Mouse (Mus musculus): ENCODE data around the gene Lamc1.
"Not testable (repeated sequence)": the region's sequence is repeated elsewhere in the genome, so short reads cannot be mapped to it uniquely, and the experiment has no call there.

The Lamc1 gene

DNA sequence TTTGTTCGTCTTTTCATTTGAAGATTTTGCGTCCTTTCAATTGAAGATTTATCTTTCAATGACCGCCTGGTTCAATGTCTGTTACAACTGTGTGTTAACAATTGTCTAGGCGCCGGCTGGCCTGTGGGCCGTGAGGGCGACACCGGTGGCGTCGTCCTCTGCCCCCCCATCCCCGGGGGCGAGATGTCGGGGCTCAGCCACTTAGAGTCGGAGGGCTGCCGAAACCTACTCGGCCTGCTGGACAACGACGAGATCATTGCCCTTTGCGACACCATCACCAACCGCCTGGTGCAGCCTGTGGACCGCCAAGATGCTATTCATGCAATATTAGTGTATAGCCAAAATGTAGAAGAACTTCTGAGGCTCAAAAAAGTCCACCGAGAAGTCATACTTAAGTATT, 27.3 kb downstream of the Lamc1 start:
- DNase-seq (ENCODE audit: extremely low read depth, low read depth, low spot score) = not testable (repeated sequence)

DNA sequence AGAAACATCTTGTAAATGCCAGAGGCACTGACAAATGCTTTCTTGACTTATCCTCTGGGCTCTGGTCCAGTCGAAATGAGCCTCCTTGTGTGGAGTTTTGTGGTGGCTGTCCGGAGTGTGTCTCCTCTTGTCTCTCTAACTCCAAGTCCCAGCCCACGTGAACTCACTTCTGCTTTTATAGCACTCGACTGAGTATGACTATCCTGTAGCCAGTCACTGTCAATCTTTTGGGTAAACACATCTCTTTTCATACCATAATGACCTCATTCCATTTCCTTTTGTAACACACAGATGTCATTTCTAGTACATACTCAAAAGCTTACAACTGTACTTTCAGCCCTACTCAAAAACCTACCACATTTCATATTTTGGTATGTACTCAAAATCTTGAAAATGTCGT, 33.1 kb downstream of the Lamc1 start:
- not testable (repeated sequence) for DNase-seq (ENCODE audit: extremely low read depth, low read depth, low spot score)

DNA sequence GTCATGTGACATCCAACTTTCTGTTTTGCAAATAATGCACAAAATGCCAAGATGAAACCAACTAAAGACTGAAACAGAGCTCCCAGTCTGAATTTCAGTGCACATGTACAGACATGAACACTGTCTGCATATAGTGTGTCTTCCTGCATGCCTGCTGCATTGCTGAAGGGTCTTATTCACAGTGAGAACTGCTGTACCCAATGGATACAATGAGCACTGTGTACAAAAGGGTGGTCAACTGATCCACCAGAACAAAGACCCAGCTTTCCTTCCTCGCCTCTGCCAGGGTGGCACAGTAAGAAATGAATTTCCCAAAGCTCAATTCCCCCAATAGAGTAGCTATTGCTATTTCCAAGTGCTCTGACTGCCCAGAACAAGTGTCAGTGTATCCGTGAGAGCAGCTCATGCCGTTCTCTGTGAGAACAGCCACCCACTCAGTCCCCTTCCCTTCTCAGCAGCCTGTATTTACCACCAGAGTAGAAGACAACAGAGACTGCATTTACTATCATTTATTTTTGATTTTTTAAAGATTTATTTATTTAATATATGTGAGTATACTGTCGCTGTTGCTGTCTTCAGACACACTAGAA, 34.7 kb downstream of the Lamc1 start:
- DNase-seq (ENCODE audit: extremely low read depth, low read depth, low spot score) = not testable (repeated sequence)

DNA sequence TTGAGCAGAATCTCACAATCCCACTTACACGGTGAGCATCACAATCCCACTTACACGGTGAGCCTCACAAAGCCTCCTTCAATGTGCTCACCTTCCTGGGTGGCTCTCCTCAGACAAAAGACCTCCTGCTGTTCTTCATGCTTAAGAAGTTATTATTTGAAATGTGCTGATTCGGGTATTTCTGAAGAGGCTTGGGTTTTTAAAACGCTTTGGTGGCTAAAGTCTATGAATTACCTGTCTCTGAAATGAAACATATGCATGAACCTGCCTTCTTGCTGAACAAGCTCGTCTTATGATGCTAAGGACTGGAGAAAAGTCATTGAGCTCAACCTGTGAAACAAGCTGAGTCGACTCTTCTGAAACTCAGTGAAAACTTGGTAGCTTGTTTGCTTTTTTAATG, 36.6 kb downstream of the Lamc1 start:
- no peak for DNase-seq (ENCODE audit: extremely low read depth, low read depth, low spot score)

DNA sequence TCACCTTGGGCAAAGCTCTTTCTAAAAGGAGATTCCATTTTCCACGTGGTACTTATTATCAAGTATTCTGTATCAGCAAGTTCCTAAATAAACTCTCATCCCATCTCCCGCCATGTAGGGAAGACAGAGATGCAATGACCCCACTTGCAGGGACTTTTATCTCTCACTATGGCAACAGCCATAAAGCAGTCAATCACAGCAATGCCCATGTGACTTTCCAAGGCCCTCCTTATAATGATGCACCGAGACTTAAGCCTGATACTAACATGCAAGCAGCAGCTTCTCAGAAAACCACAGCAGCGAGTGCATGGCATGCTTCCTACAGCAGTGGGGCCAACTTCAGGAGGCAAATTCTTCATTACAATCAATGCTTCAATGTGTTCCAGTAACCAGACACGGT, 39.7 kb downstream of the Lamc1 start:
- DNase-seq (ENCODE audit: extremely low read depth, low read depth, low spot score) = no peak

DNA sequence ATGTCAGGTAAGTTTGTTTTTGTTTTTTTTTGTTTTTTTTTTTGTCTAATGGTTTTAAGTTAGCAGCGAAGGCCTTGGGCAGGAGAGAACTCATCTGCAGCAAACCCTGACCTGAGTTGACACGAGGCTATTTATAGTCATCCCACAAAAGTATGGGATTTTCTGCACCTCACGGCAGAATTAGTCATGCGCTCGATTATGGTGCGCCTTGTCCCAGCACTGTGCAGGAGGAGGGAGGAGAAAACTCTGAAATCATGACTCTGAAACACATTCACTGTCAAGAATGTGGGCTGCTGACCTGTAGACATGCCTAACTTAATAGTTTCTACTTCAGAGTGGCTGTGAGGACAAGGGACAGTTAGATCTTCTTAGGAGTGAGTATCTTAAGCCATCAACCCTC, 40.4 kb downstream of the Lamc1 start:
- no peak for DNase-seq (ENCODE audit: extremely low read depth, low read depth, low spot score)

DNA sequence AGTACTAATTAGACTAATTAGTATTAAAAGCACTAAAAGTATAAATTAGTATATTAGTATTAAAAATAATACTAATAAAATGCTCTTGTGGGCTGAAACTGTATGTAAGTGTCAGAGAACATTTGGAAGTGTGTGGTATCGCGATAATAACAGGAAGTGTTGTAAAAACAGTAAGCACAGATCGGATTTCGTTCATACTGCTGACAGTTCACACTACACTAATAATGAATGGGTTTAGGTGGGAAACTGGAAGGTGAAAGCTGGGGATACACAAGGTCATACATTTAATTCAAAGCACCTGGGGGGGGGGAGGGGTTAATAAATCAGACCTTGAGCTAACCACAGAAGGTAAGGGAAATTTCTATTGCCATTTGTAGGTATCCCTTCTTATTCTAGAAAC, 41.2 kb downstream of the Lamc1 start:
- DNase-seq (ENCODE audit: extremely low read depth, low read depth, low spot score) = no peak

DNA sequence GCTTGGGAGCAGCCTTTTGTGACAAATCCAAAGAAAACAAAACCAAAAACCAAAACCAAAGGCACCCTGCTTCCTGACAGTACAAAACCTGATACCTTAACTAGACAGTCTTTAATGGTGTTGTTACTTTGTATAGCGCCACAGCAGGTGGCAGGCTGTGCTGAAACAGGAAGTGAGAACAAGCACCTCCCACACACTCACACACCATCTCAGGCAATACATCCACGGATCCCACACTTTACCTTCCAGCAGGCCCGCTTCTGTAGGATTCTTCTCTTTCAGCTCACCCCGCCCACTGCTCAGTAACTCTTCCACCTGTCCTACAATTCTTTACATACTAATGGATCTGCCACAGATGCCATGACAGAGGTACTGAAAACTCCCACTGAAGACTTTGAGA, 44.6 kb downstream of the Lamc1 start:
- DNase-seq (ENCODE audit: extremely low read depth, low read depth, low spot score) = no peak

DNA sequence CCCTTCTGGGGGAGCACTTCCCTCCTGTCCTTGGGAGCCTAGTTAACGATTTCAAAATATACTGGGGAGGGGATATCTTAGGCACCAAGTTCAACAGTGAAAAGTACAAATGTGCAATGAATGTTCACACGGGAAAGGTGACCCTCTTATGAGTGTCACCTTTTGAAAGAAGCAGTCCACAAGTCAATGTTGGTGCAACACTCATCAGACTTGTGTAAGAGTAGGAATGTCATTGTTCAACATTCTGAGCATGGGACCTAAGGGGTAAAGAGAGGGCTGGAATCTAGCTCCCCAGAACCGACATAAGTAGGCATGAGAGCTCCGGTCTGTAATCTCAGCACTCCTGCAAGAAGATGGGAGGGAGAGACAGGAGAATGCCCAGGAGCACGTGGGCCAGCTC, 45.1 kb downstream of the Lamc1 start:
- no peak for DNase-seq (ENCODE audit: extremely low read depth, low read depth, low spot score)

DNA sequence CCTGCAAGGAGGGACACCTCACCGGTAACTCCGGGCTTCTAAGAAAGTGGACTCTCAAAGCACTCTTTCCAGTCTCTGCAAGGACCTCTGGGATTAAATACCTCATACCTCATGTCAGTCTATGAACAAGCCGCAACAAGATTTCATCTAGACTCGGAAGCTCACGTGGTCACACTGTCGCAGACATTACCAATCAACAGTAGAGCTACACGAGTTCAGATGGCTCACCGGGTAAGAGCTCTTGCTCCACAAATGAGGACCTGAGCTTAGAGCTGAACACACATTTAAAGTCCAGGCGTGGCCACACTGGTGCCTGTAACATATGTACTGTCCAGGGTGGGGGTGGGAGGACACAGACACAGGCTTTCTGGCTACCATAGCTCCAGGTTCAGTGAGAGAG, 46.4 kb downstream of the Lamc1 start:
- peak; percentile 54 for DNase-seq (ENCODE audit: extremely low read depth, low read depth, low spot score)

DNA sequence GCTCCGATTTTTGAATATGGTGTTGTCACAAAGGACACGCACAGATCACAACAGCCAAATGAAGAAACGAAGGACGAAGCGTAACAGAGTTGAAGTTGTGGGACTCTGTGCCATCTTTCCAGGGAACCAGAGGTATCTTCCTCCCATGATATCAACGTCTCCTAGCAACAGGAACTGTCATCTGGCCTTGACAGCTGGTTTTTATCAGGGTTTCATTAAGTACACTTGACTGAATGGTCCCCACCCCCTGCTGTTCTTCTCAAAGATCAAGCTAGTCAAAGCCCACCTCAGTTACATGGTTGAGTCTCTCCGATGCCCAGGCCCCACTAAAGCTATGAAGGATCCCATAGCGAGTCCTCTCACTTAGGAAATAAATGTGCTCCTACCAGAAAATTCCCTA, 47.4 kb downstream of the Lamc1 start:
- DNase-seq (ENCODE audit: extremely low read depth, low read depth, low spot score) = no peak

DNA sequence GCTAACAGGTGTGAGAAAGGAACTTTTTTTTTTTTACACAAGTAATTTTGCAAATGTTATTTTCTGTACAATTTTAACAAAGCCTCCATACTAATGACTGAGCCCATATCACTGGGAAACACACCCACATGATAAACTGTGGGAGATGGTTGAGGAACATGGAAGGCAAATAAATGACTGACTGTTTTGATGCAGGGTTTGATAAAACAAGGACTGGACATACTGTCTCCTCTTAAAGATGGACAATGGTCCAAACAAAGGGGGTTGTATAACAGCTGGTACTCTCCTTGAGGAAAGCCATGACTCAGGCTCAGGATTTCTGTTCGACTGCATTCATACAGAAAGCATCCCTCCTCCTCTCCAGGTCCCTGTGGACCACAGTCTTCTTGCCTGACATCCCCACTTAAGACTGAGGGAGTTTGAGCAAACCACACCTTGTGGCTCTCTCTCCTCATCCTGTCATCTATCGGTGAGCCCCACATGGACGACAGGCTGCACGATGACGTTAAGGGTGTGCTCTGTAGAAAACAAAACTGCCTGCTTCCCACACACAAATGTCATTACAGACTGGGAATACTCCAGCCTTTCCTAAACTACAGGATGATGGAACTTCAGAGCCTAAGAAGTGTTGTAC, 50.1 kb downstream of the Lamc1 start:
- DNase-seq (ENCODE audit: extremely low read depth, low read depth, low spot score) = no peak

DNA sequence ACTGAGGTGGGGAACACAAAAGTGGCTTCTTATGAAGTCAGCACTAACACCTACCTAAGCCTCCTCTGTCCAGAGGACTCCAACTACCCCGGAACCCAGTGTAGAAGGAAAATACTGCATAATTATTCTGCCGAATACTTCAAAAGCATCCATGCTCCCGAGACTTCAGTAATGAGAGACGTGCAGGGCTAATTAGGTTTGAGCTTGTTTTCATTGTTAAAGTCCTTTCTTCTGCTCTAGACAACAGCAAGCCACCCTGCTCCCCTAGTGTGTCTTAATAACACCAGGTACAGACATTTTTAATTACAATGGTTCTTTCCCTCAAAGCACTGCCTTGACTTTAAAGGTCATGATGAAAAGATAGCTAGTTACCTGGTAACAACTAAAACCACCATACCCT, 51.1 kb downstream of the Lamc1 start:
- no peak for DNase-seq (ENCODE audit: extremely low read depth, low read depth, low spot score)

DNA sequence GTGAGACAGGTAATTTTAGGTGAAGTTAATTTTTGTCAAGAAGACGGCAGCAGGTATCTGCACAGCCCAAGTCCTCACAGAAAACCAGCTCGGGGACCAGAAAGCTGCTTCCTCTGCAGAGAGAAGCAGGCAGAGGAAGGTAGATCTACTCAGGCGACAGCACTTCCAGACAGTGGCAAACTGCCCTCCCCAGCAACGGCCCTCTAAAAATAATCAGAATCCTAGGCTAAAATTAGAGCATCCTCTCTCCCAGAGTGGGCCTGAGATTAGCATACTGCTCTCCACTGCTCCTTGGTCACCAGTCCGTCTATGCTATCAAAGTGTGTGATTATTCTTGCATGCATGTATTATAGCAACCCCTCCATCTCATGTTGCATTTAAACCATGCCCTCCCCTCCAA, 52.2 kb downstream of the Lamc1 start:
- DNase-seq (ENCODE audit: extremely low read depth, low read depth, low spot score) = no peak

DNA sequence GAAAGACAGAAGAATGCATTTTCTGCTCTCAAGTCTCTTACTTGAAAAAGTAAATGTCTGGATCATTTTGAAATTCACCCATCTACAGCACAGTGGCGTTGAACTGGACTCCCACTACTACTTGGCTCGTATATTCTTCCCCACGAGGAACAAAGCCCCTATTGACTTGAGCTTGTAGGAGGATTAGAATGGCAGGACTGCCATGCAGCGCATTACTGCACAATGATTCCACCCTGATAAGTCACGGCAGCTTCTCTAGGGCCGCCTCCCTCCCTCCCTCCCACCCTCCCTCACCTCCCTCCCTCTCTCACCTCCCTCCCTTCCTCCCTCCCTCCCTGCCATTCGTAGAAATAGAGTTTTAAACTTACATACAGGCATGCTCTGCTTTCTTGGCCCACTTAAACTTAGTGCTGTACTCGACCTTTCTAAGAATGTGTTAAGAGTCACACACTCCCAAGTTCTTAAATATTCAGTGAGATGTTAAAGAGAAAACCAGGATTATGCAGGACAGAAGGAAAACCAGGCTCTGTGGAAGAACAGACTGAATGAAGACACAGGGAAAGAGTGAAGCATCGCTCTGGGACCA, 54.5 kb downstream of the Lamc1 start:
- no peak for DNase-seq (ENCODE audit: extremely low read depth, low read depth, low spot score)

DNA sequence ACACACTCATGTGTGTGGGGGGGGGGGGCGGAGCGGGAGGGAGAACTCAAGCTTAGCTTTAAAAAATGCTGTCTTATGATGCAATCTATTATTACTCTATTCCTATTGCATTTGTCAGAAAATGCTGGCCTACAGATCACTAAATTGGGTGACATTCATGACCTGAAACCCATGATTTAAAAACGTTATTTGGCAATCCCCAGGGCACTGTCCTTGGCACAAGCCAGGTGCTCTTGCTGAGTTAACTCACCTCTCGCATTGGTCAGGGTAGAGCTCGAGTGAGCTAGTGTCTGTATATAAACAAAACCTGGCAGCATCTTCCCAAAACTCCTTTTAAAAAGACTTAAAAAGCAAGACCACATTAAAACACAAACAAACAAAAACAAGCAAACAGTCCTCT, 57.1 kb downstream of the Lamc1 start:
- DNase-seq (ENCODE audit: extremely low read depth, low read depth, low spot score) = no peak

DNA sequence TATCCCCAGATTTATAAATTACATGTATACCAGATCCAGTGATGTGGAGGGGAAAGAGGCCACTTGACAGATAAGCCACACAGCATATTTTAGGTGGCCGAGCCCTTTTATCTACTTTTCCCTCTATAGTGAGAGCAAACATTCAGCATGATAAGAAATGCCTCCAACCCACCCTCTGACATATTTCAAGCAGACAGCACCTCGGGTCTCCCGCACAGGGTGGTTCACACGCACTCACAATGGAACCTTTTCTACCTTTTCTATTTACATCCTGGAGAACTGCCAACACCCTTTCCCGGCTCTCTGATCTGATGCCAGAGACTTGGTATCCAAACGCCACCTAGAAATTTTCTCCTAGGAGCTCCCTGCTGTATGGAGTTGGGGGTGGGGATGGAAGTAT, 58.0 kb downstream of the Lamc1 start:
- no peak for DNase-seq (ENCODE audit: extremely low read depth, low read depth, low spot score)

DNA sequence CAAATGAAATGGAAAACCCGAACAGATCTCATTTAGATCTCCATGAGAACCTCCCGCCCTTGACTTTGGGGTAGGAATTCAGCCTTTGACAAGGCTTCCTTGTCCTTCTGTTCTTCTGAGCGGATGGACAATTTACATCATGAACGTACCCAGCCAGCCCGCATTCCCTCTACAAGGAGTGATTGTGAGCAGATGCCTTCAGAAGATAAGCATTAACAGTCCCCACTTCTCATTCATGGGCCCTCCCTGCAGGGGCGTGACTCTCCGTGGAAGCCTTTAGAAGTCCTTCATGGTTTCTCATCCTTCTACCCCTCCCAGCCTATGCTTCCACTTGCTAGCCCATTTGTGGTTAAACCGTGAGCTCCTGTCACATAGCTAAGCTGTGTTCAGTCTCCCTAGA, 58.9 kb downstream of the Lamc1 start:
- no peak for DNase-seq (ENCODE audit: extremely low read depth, low read depth, low spot score)

DNA sequence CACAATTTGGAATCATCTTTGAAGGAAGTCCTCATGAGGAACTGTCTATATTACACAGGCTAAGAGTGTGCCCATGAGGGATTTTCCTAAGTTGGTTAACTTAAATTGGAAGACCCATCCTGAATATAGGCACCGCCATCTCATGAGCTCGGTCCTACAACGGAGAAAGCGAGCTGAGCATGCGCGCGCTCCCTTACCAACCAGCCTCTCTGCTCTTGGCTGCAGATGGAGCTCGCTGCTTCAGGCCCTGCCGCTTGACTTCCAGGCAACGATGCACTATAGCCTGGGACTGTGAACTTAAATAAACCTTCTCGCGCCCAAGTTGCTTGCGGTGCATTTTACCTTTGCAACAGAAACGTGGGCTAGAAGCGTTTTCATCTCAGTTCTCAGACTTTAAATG, 61.8 kb downstream of the Lamc1 start:
- DNase-seq (ENCODE audit: extremely low read depth, low read depth, low spot score) = no peak

DNA sequence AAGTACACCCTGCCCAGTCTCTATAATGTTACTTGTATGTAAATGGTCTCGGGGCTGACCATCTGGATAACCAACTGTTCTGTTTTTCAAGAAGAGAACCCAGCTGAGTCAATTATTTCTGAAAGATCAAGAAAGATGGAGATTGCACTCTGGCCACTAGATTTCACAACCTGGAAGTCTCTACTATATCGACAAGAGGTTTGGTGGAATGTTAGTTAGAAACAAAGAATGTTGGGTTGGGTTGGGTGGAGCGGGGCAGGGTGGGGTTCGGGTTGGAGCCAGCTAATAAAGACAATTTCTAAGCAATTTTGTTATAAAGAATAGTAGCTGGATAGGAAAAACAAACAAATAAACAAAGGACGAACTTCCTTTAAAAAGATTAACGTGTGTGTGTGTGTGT, 62.9 kb downstream of the Lamc1 start:
- no peak for DNase-seq (ENCODE audit: extremely low read depth, low read depth, low spot score)

DNA sequence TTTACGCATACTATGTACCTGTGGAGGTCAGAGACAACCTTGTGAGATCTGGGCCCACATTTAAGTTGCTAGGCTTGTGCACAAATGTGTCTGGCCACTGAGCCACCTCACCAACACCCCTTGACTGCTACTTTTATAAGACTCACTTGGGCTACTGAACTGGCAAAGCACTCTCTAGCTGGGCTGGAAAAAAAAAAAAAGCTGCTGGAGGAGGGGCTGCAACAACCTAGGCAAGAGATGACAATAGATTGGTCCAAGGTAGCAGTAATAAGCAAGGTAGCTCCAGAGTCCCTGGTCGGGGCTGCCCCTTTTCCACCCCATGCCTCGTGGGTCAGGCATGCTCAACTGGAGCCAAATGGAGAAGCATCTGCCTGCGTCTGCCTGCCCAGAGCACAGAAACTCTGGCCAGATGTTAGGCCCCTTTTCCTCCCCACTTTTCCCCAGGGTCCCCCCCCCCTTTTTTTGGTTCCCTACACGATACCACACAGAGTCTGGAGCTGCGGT, 63.7 kb downstream of the Lamc1 start:
- no peak for DNase-seq (ENCODE audit: extremely low read depth, low read depth, low spot score)

DNA sequence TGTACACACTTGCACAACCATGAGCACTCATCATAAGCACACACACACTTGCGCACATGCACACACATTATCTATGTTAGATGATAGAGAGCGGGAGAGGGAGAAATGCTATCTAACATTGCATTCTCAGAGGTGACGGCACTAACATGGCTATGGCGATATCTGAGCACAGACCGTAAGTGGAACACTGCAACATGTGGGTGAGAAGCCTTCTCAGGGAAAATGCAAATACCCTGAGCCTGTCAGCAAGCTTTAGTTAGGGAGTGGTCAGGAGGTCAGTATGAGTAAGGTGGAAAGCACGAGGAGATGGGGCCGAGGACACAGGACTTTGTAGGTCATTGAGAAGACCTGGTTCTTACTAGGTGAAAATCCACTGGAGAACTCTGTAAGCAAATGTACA, 64.3 kb downstream of the Lamc1 start:
- no peak for DNase-seq (ENCODE audit: extremely low read depth, low read depth, low spot score)

DNA sequence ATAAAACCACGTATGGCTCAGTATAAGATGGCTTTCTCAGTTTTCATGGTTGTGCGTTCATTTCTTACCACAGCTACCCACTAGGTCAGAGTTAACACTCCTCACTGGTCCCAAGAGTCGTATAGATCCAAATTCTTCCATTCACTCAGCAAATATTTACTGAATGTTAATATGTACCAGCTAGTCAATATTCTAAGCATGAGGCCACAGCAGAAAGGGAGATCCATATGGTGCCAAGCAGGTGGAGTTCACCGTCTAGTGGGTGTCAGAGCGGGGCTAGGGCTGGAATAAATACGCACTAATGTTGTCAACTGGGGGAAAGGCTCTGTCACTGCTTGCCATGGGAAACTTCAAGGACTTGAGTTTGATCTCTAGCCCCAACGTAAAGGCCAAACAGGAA, 64.9 kb downstream of the Lamc1 start:
- DNase-seq (ENCODE audit: extremely low read depth, low read depth, low spot score) = no peak
